Mouse (Mus musculus): ENCODE measurements at regions not wholly inside any gene's neighbourhood (a gene's known extent, or its start where the extent isn't known, plus 50 kb on each side); places are given as distances from the start of the nearest gene placed in this dataset.
"Not testable (repeated sequence)": the region's sequence is repeated elsewhere in the genome, so short reads cannot be mapped to it uniquely, and the experiment has no call there.

DNA sequence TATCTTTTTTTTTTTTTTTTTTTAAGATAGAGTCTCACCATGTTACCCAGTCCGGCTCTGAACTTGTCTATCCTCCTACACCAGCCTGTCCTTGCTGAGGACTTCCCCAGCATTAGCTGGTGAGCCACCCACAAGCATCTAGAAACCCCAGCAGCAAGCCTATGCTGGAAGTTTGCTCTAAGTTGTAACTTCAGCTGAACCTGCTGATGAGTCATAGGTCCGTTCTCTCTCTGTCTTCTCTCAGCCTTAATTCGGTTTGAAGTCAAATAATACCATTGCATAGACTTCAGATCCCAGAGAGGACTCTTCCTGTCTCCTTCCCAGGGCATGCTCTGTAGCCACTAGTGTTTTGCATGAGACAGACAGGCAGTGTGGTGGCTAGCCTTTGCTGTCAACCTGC, 68.3 kb upstream of the Myrip start:
- Histone ChIP-seq H3K4me3 (ENCODE audit: low read depth, low read length) (no peak overlapping the region), H3K9me3 (ENCODE audit: low read length) (no peaks in the 10 kb centered on the region), H3K4me1 (ENCODE audit: insufficient read depth, low read depth, low read length) (no peaks in the 10 kb centered on the region), H3K36me3 (ENCODE audit: insufficient read depth, low read length) (no peaks in the 10 kb centered on the region), H3K27me3 (replicated peaks; ENCODE audit: insufficient read depth, low read length) (no peaks in the 10 kb centered on the region), H3K4me2 (replicated peaks; ENCODE audit: low read depth, low read length) (no peak overlapping the region), H3K9ac (replicated peaks; ENCODE audit: low read depth) (no peak overlapping the region), H3K27ac (ENCODE audit: low read length) (no peak overlapping the region)
- WGBS = 67% methylated on average over 3 of the region's 3 CpGs
- TF ChIP-seq EP300 (IDR thresholded peaks at IDR 0.05) (no peak), CTCF (IDR thresholded peaks at IDR 0.05) (no peak)
- no peak for DNase-seq (ENCODE audit: low spot score)
- ATAC-seq = no peak

DNA sequence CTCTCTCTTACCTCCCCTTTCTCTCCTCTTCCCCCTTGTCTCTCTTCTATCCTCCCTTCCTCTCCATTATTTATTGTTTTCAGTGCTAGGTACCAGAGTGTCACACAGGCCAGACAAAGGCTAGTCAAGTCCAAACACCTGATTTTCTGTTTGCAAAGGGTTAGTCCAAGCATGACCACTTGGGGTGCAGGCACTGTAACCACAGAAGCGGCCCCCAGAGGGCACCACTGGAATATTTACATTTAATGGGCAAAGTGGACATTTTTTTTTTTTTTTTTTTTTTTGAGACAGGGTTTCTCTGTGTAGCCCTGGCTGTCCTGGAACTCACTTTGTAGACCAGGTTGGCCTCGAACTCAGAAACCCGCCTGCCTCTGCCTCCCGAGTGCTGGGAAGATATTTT, 66.3 kb upstream of the Myrip start:
- TF ChIP-seq CTCF (IDR thresholded peaks at IDR 0.05) = peak; percentile 55
- H3K27me3 ChIP-seq (replicated peaks; ENCODE audit: insufficient read depth, low read length); H3K27ac ChIP-seq (ENCODE audit: low read length); H3K9ac ChIP-seq (replicated peaks; ENCODE audit: low read depth); H3K9me3 ChIP-seq (ENCODE audit: low read length); H3K36me3 ChIP-seq (ENCODE audit: insufficient read depth, low read length); H3K4me1 ChIP-seq (ENCODE audit: insufficient read depth, low read depth, low read length); ATAC-seq; H3K4me3 ChIP-seq (ENCODE audit: low read depth, low read length); DNase-seq (ENCODE audit: low spot score); H3K4me2 ChIP-seq (replicated peaks; ENCODE audit: low read depth, low read length): not testable (repeated sequence)
- WGBS = 85% methylated on average over 4 of the region's 4 CpGs

DNA sequence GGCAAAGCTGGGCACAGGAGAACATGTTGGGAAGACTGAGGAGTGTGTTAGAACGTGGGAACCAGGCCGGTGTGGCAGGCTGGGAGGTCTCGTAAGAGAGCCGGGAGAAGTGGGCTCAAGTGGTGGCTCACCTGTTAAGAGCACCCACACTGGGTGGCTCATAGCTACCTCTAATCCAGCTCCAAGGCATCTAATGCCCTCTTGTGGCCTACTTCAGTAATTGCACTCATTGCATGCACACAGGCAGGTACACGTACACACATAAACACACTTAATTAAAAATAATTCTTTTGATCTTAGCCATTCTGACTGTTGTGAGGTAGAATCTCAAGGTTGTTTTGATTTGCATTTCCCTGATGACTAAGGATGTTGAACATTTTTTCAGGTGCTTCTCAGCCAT, 55.9 kb upstream of the Myrip start:
- Histone ChIP-seq H3K4me3 (ENCODE audit: low read depth, low read length) (no peak overlapping the region), H3K4me2 (replicated peaks; ENCODE audit: low read depth, low read length) (no peak overlapping the region), H3K27me3 (replicated peaks; ENCODE audit: insufficient read depth, low read length) (no peaks in the 10 kb centered on the region), H3K36me3 (ENCODE audit: insufficient read depth, low read length) (no peaks in the 10 kb centered on the region), H3K4me1 (ENCODE audit: insufficient read depth, low read depth, low read length) (no peaks in the 10 kb centered on the region), H3K27ac (ENCODE audit: low read length) (no peak overlapping the region), H3K9me3 (ENCODE audit: low read length) (no peaks in the 10 kb centered on the region), H3K9ac (replicated peaks; ENCODE audit: low read depth) (no peak overlapping the region)
- WGBS = 67% methylated on average over 5 of the region's 5 CpGs
- TF ChIP-seq EP300 (IDR thresholded peaks at IDR 0.05) = no peak
- TF ChIP-seq CTCF (IDR thresholded peaks at IDR 0.05) = peak; percentile 38
- DNase-seq (ENCODE audit: low spot score) = no peak
- no peak for ATAC-seq

DNA sequence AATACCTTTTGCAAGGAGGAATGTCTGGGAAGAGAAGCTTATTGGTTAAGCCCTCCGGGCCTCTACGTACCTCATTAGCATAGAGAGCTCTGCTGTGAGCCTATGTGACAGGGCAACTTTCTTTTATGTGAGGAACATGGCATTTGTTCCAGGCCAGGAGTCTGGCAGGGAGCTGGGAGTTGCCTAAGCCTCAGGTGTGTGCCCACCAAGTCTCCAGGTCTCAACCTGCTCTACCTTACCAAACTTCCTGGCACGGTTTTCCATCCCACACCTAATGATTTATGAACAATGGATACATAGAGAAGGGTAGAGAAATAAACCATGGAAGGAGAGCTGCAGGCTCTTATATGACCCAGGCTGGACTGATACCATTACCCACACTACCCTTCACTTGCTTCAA, 52.6 kb upstream of the Myrip start:
- no peaks in the 10 kb centered on the region for H3K4me1 ChIP-seq (ENCODE audit: insufficient read depth, low read depth, low read length)
- no peak overlapping the region for H3K9ac ChIP-seq (replicated peaks; ENCODE audit: low read depth)
- H3K36me3 ChIP-seq (ENCODE audit: insufficient read depth, low read length) = no peaks in the 10 kb centered on the region
- H3K27me3 ChIP-seq (replicated peaks; ENCODE audit: insufficient read depth, low read length) = no peaks in the 10 kb centered on the region
- DNase-seq (ENCODE audit: low spot score) = no peak
- WGBS = 80% methylated on average over 3 of the region's 3 CpGs
- H3K4me3 ChIP-seq (ENCODE audit: low read depth, low read length) = no peak overlapping the region
- TF ChIP-seq CTCF (IDR thresholded peaks at IDR 0.05) = no peak
- no peak overlapping the region for H3K27ac ChIP-seq (ENCODE audit: low read length)
- no peak overlapping the region for H3K4me2 ChIP-seq (replicated peaks; ENCODE audit: low read depth, low read length)
- no peaks in the 10 kb centered on the region for H3K9me3 ChIP-seq (ENCODE audit: low read length)
- no peak for ATAC-seq
